Mouse (Mus musculus) retina, adult 2 months (tissue): ENCODE data around the gene Wdr34.

ENCODE experiments used
- DNase-seq: peaks from one replicate; pipeline ENCODE4 v3.0.0-alpha.2; 2012; ENCODE audit warnings: low read depth, low spot score

Gene Wdr34

GRCm38 (mm10) chr2:30048699-30049388, at the start of gene Wdr34:
TSS of gene Wdr34 (minus strand) at chr2:30048881.
- peak; percentile 96 for DNase-seq

GRCm38 (mm10) chr2:30095882-30096527, 47.3 kb upstream of the Wdr34 start:
- no peak for DNase-seq

- no peak for DNase-seq
Measured at GRCm38 (mm10) chr2:30094208-30094588, 45.5 kb upstream of the Wdr34 start.

- DNase-seq, result peak; percentile 85
Measured at GRCm38 (mm10) chr2:30093471-30094207, 45.0 kb upstream of the Wdr34 start, which contains the start of gene Zdhhc12. TSS of gene Zdhhc12 (minus strand) at chr2:30093648.

- no peak for DNase-seq
Measured at GRCm38 (mm10) chr2:30092280-30092918, 43.7 kb upstream of the Wdr34 start.

GRCm38 (mm10) chr2:30091521-30091920, 42.8 kb upstream of the Wdr34 start:
- DNase-seq, result no peak

- no peak for DNase-seq
Measured at GRCm38 (mm10) chr2:30087310-30087709, 38.6 kb upstream of the Wdr34 start.

- no peak for DNase-seq
Measured at GRCm38 (mm10) chr2:30084632-30085031, 36.0 kb upstream of the Wdr34 start.

GRCm38 (mm10) chr2:30084113-30084512, 35.4 kb upstream of the Wdr34 start:
- DNase-seq, result no peak

GRCm38 (mm10) chr2:30080181-30080800, 31.6 kb upstream of the Wdr34 start:
- DNase-seq, result no peak

- DNase-seq, result no peak
Measured at GRCm38 (mm10) chr2:30078760-30079159, 30.1 kb upstream of the Wdr34 start.

- no peak for DNase-seq
Measured at GRCm38 (mm10) chr2:30078349-30078712, 29.6 kb upstream of the Wdr34 start.

GRCm38 (mm10) chr2:30077502-30078348, 29.0 kb upstream of the Wdr34 start, which contains the start of gene Pkn3:
TSS of gene Pkn3 (plus strand) at chr2:30077684.
- peak; percentile 48 for DNase-seq

GRCm38 (mm10) chr2:30076959-30077358, 28.3 kb upstream of the Wdr34 start:
- no peak for DNase-seq

GRCm38 (mm10) chr2:30076439-30076838, 27.8 kb upstream of the Wdr34 start:
- no peak for DNase-seq

- no peak for DNase-seq
Measured at GRCm38 (mm10) chr2:30075625-30076024, 26.9 kb upstream of the Wdr34 start.

GRCm38 (mm10) chr2:30073285-30073684, 24.6 kb upstream of the Wdr34 start:
- no peak for DNase-seq

GRCm38 (mm10) chr2:30072875-30073274, 24.2 kb upstream of the Wdr34 start:
- no peak for DNase-seq

- no peak for DNase-seq
Measured at GRCm38 (mm10) chr2:30067962-30068361, 19.3 kb upstream of the Wdr34 start.

GRCm38 (mm10) chr2:30067031-30067888, 18.6 kb upstream of the Wdr34 start:
- DNase-seq, result no peak
